Mouse (Mus musculus): ENCODE results near the gene Trio. TPM values are rescaled to one million over a fixed set of nuclear protein-coding genes. Genes with fewer than 3 reads are reported as not detected.

Gene Trio
- polyA plus RNA-seq, 1 experiment, result 49.9 TPM

- TF ChIP-seq CTCF (IDR thresholded peaks at IDR 0.05; ENCODE audit: low read depth, low read length) (no peak), POLR2A (IDR thresholded peaks at IDR 0.05; ENCODE audit: borderline replicate concordance, low read depth, low read length) (no peak)
- H3K27ac ChIP-seq (ENCODE audit: insufficient read depth, low read depth, low read length), result no peak overlapping the region
- H3K4me1 ChIP-seq (ENCODE audit: control insufficient read depth, insufficient read depth, low read length), result no peaks in the 10 kb centered on the region
- H3K4me3 ChIP-seq (ENCODE audit: insufficient read depth, low read length), result no peak overlapping the region
These were observed 208.6 kb downstream of the Trio start for GRCm38 (mm10) chr15:27817096-27817495.

- no peak overlapping the region for H3K27ac ChIP-seq (ENCODE audit: insufficient read depth, low read depth, low read length)
- no peaks in the 10 kb centered on the region for H3K4me1 ChIP-seq (ENCODE audit: control insufficient read depth, insufficient read depth, low read length)
- no peak for TF ChIP-seq CTCF (IDR thresholded peaks at IDR 0.05; ENCODE audit: low read depth, low read length)
- H3K4me3 ChIP-seq (ENCODE audit: insufficient read depth, low read length), result no peak overlapping the region
These were observed 210.8 kb downstream of the Trio start for GRCm38 (mm10) chr15:27814677-27815391.

DNA sequence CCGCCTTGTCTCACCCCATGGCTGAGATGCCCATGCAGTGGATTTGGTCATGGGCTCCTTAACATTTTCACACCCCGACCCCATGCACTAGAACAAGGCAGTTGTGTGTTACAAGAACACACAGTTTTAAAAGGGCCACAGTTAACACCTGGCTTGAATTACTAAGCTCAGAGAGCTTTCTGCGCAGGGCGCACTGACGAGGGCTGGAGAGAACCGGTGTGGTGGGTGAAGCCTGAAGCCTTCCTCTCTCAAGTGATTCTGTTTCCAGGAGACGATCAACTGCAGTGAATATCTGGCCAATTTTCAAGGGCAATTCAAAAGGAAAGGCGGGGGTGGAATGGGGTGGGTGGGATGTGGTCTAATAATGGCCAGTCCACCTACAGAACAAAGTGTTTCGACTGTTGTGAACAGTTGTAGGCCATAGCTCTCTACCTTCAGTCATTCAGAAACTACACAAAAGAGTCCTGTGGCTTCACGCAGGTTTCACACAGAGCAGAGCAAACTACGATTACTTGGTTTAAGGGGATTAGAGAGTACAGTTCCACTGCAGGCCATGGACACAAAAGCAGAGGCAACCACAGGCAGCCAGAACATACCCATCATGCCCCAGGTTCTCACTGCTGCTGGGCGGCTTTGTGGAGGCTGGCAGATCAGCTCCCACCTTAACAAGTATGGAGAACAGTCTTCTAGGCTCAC lies 214.7 kb downstream of the Trio start:
- H3K27ac ChIP-seq (ENCODE audit: insufficient read depth, low read depth, low read length), result no peak overlapping the region
- H3K4me1 ChIP-seq (ENCODE audit: control insufficient read depth, insufficient read depth, low read length), result peaks cover 16% of the 10 kb centered on the region
- TF ChIP-seq POLR2A (IDR thresholded peaks at IDR 0.05; ENCODE audit: borderline replicate concordance, low read depth, low read length) (no peak), CTCF (IDR thresholded peaks at IDR 0.05; ENCODE audit: low read depth, low read length) (no peak)
- no peak overlapping the region for H3K4me3 ChIP-seq (ENCODE audit: insufficient read depth, low read length)

GRCm38 (mm10) chr15:27810262-27810661 lies 215.4 kb downstream of the Trio start:
- Histone ChIP-seq H3K4me3 (ENCODE audit: insufficient read depth, low read length) (no peak overlapping the region), H3K27ac (ENCODE audit: insufficient read depth, low read depth, low read length) (no peak overlapping the region), H3K4me1 (ENCODE audit: control insufficient read depth, insufficient read depth, low read length) (peaks cover 16% of the 10 kb centered on the region)
- TF ChIP-seq POLR2A (IDR thresholded peaks at IDR 0.05; ENCODE audit: borderline replicate concordance, low read depth, low read length) (no peak), CTCF (IDR thresholded peaks at IDR 0.05; ENCODE audit: low read depth, low read length) (no peak)

DNA sequence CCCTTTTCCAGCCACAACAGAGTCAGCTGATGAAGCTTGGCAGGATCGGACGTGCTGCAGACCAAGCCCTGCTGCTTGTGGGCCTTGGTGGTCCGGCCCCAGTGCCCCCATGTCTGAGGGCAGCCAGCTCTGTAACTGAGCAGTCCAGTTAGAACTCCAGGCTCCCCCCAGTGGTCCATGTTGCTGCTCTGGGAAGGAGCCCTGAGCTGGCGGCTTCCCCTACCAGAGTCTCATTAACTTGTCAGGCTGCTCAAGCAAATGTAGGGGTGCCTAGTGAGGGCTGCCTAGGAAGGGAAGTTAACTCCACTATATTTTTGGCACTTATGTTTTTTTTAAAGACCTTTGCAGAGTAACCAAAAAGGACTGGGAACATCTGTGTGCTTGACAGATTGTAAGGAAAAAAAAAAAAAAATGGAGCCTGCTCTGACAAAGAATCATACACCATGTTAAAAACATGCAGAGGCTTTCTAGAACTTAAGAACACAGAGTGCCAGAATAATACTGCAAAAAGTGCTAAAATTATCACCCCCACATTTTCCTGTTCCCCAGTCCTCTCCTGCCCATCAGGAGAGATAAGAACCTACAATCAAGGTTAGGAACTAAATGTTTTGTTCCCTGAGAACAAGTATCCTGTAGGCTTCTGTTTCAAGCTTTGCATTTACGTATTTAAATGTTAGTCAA lies 216.9 kb downstream of the Trio start:
- peak overlapping the region; percentile 37 for H3K27ac ChIP-seq (ENCODE audit: insufficient read depth, low read depth, low read length)
- H3K4me1 ChIP-seq (ENCODE audit: control insufficient read depth, insufficient read depth, low read length), result peaks cover 16% of the 10 kb centered on the region
- TF ChIP-seq POLR2A (IDR thresholded peaks at IDR 0.05; ENCODE audit: borderline replicate concordance, low read depth, low read length) (no peak), CTCF (IDR thresholded peaks at IDR 0.05; ENCODE audit: low read depth, low read length) (no peak)
- H3K4me3 ChIP-seq (ENCODE audit: insufficient read depth, low read length), result no peak overlapping the region

- no peak overlapping the region for H3K4me3 ChIP-seq (ENCODE audit: insufficient read depth, low read length)
- TF ChIP-seq POLR2A (IDR thresholded peaks at IDR 0.05; ENCODE audit: borderline replicate concordance, low read depth, low read length) (no peak), CTCF (IDR thresholded peaks at IDR 0.05; ENCODE audit: low read depth, low read length) (no peak)
- H3K4me1 ChIP-seq (ENCODE audit: control insufficient read depth, insufficient read depth, low read length), result peaks cover 21% of the 10 kb centered on the region
- H3K27ac ChIP-seq (ENCODE audit: insufficient read depth, low read depth, low read length), result no peak overlapping the region
These were observed 219.4 kb downstream of the Trio start for GRCm38 (mm10) chr15:27806219-27806618.

DNA sequence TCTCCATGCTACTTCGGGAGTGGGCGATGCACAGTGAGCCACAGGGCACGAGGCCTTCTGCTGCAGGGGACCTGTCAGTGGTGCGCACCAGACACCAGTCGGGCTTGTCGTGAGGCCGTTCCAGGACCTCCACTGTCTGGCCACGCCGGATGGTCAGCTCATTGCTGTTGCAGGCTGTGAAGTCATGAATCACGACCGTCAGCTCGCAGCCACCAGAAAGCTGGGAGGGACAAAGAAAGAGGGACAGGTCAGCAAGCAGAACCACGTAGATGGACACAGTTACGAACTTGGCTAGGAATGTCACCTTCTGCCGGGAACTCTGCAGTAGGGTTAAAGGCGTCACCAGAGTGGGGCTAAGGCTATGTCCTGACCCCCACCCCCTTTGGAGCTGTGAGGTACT lies 220.0 kb downstream of the Trio start:
- Histone ChIP-seq H3K4me3 (ENCODE audit: insufficient read depth, low read length) (no peak overlapping the region), H3K27ac (ENCODE audit: insufficient read depth, low read depth, low read length) (no peak overlapping the region), H3K4me1 (ENCODE audit: control insufficient read depth, insufficient read depth, low read length) (peaks cover 21% of the 10 kb centered on the region)
- TF ChIP-seq POLR2A (IDR thresholded peaks at IDR 0.05; ENCODE audit: borderline replicate concordance, low read depth, low read length), result no peak
- TF ChIP-seq CTCF (IDR thresholded peaks at IDR 0.05; ENCODE audit: low read depth, low read length), result no peak

- TF ChIP-seq CTCF (IDR thresholded peaks at IDR 0.05; ENCODE audit: low read depth, low read length), result no peak
- no peak for TF ChIP-seq POLR2A (IDR thresholded peaks at IDR 0.05; ENCODE audit: borderline replicate concordance, low read depth, low read length)
- no peak overlapping the region for H3K4me3 ChIP-seq (ENCODE audit: insufficient read depth, low read length)
- H3K4me1 ChIP-seq (ENCODE audit: control insufficient read depth, insufficient read depth, low read length), result peaks cover 19% of the 10 kb centered on the region
- no peak overlapping the region for H3K27ac ChIP-seq (ENCODE audit: insufficient read depth, low read depth, low read length)
These were observed 221.2 kb downstream of the Trio start for GRCm38 (mm10) chr15:27804447-27804846.

GRCm38 (mm10) chr15:27803568-27804345 lies 221.9 kb downstream of the Trio start:
- TF ChIP-seq CTCF (IDR thresholded peaks at IDR 0.05; ENCODE audit: low read depth, low read length) (no peak), POLR2A (IDR thresholded peaks at IDR 0.05; ENCODE audit: borderline replicate concordance, low read depth, low read length) (no peak)
- Histone ChIP-seq H3K4me3 (ENCODE audit: insufficient read depth, low read length) (no peak overlapping the region), H3K27ac (ENCODE audit: insufficient read depth, low read depth, low read length) (no peak overlapping the region), H3K4me1 (ENCODE audit: control insufficient read depth, insufficient read depth, low read length) (peaks cover 12% of the 10 kb centered on the region)
